Mouse (Mus musculus) olfactory bulb, adult 2 months (tissue): ENCODE results near the gene Tbx5.

Experiments used
- CTCF ChIP-seq: fragments of 200-500 bp; IDR thresholded peaks from 2 replicates; pipeline ENCODE4 v1.5.1; 2012; ENCODE audit warnings: low read depth, mild to moderate bottlenecking, low read length, moderate library complexity; ENCODE audit not compliant: insufficient read depth
- POLR2A ChIP-seq: fragments of 200-500 bp; IDR thresholded peaks from 2 replicates; pipeline ENCODE4 v1.6.1; 2012; ENCODE audit warnings: mild to moderate bottlenecking, low read depth, low read length, moderate library complexity; ENCODE audit not compliant: insufficient read depth

DNA sequence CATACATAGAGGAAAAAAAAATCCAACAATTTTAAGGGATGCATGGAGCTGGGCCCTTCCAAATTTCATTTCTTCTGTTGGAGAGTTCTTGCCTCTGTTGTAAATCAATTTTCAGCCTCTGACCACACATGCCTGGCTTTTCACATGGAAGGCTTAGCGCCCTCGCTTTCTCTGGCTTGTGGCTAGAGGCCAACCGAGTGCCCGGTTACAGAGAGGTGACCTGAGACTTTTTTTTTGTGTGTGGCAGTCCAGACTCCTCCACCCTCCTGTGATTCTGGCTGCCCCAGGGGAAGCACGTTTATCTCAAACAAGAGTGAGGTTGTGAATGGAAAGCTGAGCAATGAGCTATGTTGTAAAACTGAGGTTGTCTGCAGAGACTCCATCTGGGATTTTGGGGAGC, 28.8 kb downstream of the Tbx5 start:
- no peak for TF ChIP-seq CTCF
- no peak for TF ChIP-seq POLR2A
